Mouse (Mus musculus) myocyte (in vitro differentiated cells): ENCODE measurements around the gene Ankrd1.

Experiments
- CEBPB ChIP-seq: IDR thresholded peaks from 2 replicates; pipeline ENCODE4 v1.6.1; 2011; ENCODE audit warnings: mild to moderate bottlenecking, moderate library complexity; ENCODE audit not compliant: poor library complexity, insufficient read depth, severe bottlenecking
- E2F4 ChIP-seq: IDR thresholded peaks from one replicate; pipeline ENCODE4 v1.6.1; 2011; ENCODE audit warnings: mild to moderate bottlenecking, control low read depth, moderate library complexity; ENCODE audit not compliant: insufficient read depth
- POLR2A ChIP-seq: IDR thresholded peaks from one replicate; pipeline ENCODE4 v1.6.1; 2011; ENCODE audit warnings: low read depth, mild to moderate bottlenecking, control low read depth, moderate library complexity; ENCODE audit not compliant: insufficient read length
- POLR2AphosphoS2 ChIP-seq: IDR thresholded peaks from one replicate; pipeline ENCODE4 v1.6.1; 2011; ENCODE audit warnings: low read depth, control low read depth; ENCODE audit not compliant: insufficient read length
- TCF12 ChIP-seq: IDR thresholded peaks from one replicate; pipeline ENCODE4 v1.6.1; 2011; ENCODE audit warnings: mild to moderate bottlenecking, control low read depth; ENCODE audit not compliant: poor library complexity, insufficient read depth, severe bottlenecking
- TCF3 ChIP-seq: IDR thresholded peaks from one replicate; pipeline ENCODE4 v1.6.1; 2011; ENCODE audit warnings: low read depth, control low read depth; ENCODE audit not compliant: insufficient read length
- USF1 ChIP-seq: IDR thresholded peaks from one replicate; pipeline ENCODE4 v1.6.1; 2011; ENCODE audit warnings: low read depth, mild to moderate bottlenecking, control low read depth, moderate library complexity

DNA sequence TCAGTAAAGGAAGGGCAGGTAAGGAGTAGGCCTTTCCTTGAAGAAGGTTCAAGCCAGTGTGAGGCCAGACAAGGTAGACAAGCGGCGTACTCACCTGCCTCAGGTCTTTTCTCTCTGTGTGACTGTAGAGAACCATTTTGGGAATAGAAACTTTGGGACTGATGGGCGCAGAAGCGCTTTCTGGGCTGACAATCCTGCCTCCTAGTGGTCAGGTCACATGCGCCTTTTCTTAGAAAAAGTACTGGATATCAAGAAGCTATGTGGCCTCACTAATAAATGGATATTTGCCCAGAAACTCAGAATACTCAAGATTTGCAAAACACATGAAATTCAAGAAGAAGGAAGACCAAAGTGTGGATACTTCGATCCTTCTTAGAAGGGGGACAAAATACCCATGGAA is 28.7 kb upstream of the Ankrd1 start:
- TF ChIP-seq E2F4 (no peak), POLR2A (no peak), USF1 (no peak), TCF3 (no peak), CEBPB (no peak), TCF12 (no peak), POLR2AphosphoS2 (no peak)
